Mouse (Mus musculus) erythroid progenitor cell, adult 5-6 weeks (primary cell): ENCODE measurements around the gene T2. TPM values are rescaled to one million over a fixed set of nuclear protein-coding genes. Genes with fewer than 3 reads are reported as not detected.
"Not testable (repeated sequence)": the region's sequence is repeated elsewhere in the genome, so short reads cannot be mapped to it uniquely, and the experiment has no call there.

Experiments used
- ATAC-seq: replicated peaks from 2 replicates; pipeline ENCODE4 v1.8.0; 2016; ENCODE audit warnings: moderate number of reproducible peaks, mild to moderate bottlenecking, moderate TSS enrichment, inconsistent platforms; ENCODE audit not compliant: poor library complexity, low FRiP score, severe bottlenecking
- total RNA-seq, 2 experiments: library from RNA; stranded (forward) in 1 of 2; stranded (reverse) in 1 of 2; fragments of 150-400 nt in 1 of 2; fragments of 186-747, 209-891 nt in 1 of 2; gene quantifications; 2 replicates each; pipeline versions ENCODE4 v1.2.3 to v1.2.4; 2015 to 2017; ENCODE audit warnings: low replicate concordance in 2 of 2

T2 gene
- total RNA-seq, 2 experiments from 2014 or later = not detected

- no peak for ATAC-seq
Measured at GRCm38 (mm10) chr17:8361281-8362103, 5.7 kb downstream of the T2 start.

GRCm38 (mm10) chr17:8367514-8368480 is 12.0 kb downstream of the T2 start:
- no peak for ATAC-seq

- ATAC-seq = no peak
Measured at GRCm38 (mm10) chr17:8368570-8368969, 12.8 kb downstream of the T2 start.

- ATAC-seq = no peak
Measured at GRCm38 (mm10) chr17:8369171-8369570, 13.4 kb downstream of the T2 start.

GRCm38 (mm10) chr17:8370634-8371229 is 14.9 kb downstream of the T2 start:
- no peak for ATAC-seq

GRCm38 (mm10) chr17:8371834-8372233 is 16.0 kb downstream of the T2 start:
- ATAC-seq = no peak

- ATAC-seq = peak; percentile 64
Measured at GRCm38 (mm10) chr17:8372286-8373046, 16.7 kb downstream of the T2 start.

- ATAC-seq = no peak
Measured at GRCm38 (mm10) chr17:8377298-8377697, 21.5 kb downstream of the T2 start.

GRCm38 (mm10) chr17:8385441-8385840 is 29.6 kb downstream of the T2 start:
- no peak for ATAC-seq

GRCm38 (mm10) chr17:8388463-8388862 is 32.7 kb downstream of the T2 start:
- ATAC-seq = no peak

GRCm38 (mm10) chr17:8388990-8389789 is 33.4 kb downstream of the T2 start:
- ATAC-seq = no peak

GRCm38 (mm10) chr17:8389790-8390095 is 34.0 kb downstream of the T2 start:
- ATAC-seq = no peak

- no peak for ATAC-seq
Measured at GRCm38 (mm10) chr17:8390487-8390886, 34.7 kb downstream of the T2 start.

GRCm38 (mm10) chr17:8396371-8396770 is 40.6 kb downstream of the T2 start:
- no peak for ATAC-seq

GRCm38 (mm10) chr17:8397946-8398345 is 42.2 kb downstream of the T2 start:
- no peak for ATAC-seq

GRCm38 (mm10) chr17:8403932-8404331 is 48.1 kb downstream of the T2 start:
- ATAC-seq = not testable (repeated sequence)

- ATAC-seq = no peak
Measured at GRCm38 (mm10) chr17:8406285-8406684, 50.5 kb downstream of the T2 start.

- ATAC-seq = not testable (repeated sequence)
Measured at GRCm38 (mm10) chr17:8408002-8408401, 52.2 kb downstream of the T2 start.
